Mouse (Mus musculus) lung, adult 2 months (tissue): ENCODE measurements around the gene Olfr1381.
"Not testable (repeated sequence)": the region's sequence is repeated elsewhere in the genome, so short reads cannot be mapped to it uniquely, and the experiment has no call there.

ENCODE experiments used
- CTCF ChIP-seq: fragments of 200-500 bp; IDR thresholded peaks from 2 replicates; pipeline ENCODE4 v1.5.1; 2011; ENCODE audit warnings: mild to moderate bottlenecking, low read length, control low read depth; ENCODE audit not compliant: insufficient read depth
- POLR2A ChIP-seq: fragments of 200-500 bp; IDR thresholded peaks from 2 replicates; pipeline ENCODE4 v1.6.1; 2011; ENCODE audit warnings: low read depth, mild to moderate bottlenecking, control low read depth, low read length, borderline replicate concordance; ENCODE audit errors: extremely low read depth

GRCm38 (mm10) chr11:49580452-49580851 is 37.2 kb downstream of the Olfr1381 start:
- not testable (repeated sequence) for TF ChIP-seq POLR2A, CTCF
